Mouse (Mus musculus) liver, postnatal 0 days (tissue): Measurements from ENCODE around the gene Raver2.

Experiments used
- CTCF ChIP-seq: sonication (generic); IDR thresholded peaks from 2 replicates; pipeline ENCODE4 v1.5.1; 2016; ENCODE audit warnings: antibody characterized with exemption, low read depth
- EP300 ChIP-seq: IDR thresholded peaks from 2 replicates; pipeline ENCODE4 v1.6.1; 2016; ENCODE audit warnings: antibody characterized with exemption, low read depth, mild to moderate bottlenecking

GRCm38 (mm10) chr4:101080016-101080415 is 11.2 kb downstream of the Raver2 start:
- TF ChIP-seq CTCF (no peak), EP300 (no peak)
